Mouse (Mus musculus) kidney, embryonic 15.5 days (tissue): ENCODE results near the gene Nfib. TPM values are rescaled to one million over a fixed set of nuclear protein-coding genes. Genes with fewer than 3 reads are reported as not detected.
A peak's percentile ranks its signal among the peaks of the same experiment; 100 is the strongest.

Experiments used
- ATAC-seq: fragments of 200-750 bp; cut with Nextera tagmentation; replicated peaks from 2 replicates; pipeline ENCODE4 v1.8.0; 2017; ENCODE audit warnings: moderate TSS enrichment; ENCODE audit not compliant: low FRiP score
- H3K27ac ChIP-seq: fragments of 300-500 bp; sonication (generic); 2 replicates; pipeline ENCODE4 v1.5.1; 2015; ENCODE audit warnings: mild to moderate bottlenecking, inconsistent platforms
- H3K27me3 ChIP-seq: fragments of 300-500 bp; sonication (generic); 2 replicates; pipeline ENCODE4 v1.6.1; 2015; ENCODE audit warnings: inconsistent platforms
- H3K36me3 ChIP-seq: fragments of 300-500 bp; sonication (generic); 2 replicates; pipeline ENCODE4 v1.6.1; 2015; ENCODE audit warnings: inconsistent platforms
- H3K4me1 ChIP-seq: fragments of 300-500 bp; sonication (generic); 2 replicates; pipeline ENCODE4 v1.6.1; 2015; ENCODE audit warnings: inconsistent platforms
- H3K4me2 ChIP-seq: fragments of 300-500 bp; sonication (generic); 2 replicates; pipeline ENCODE4 v1.6.1; 2015; ENCODE audit warnings: moderate library complexity, mild to moderate bottlenecking, inconsistent platforms
- H3K4me3 ChIP-seq: fragments of 300-500 bp; sonication (generic); replicated peaks from 2 replicates; pipeline ENCODE4 v1.5.1; 2015; ENCODE audit warnings: mild to moderate bottlenecking, inconsistent platforms
- H3K9ac ChIP-seq: fragments of 300-500 bp; sonication (generic); 2 replicates; pipeline ENCODE4 v1.6.1; 2015; ENCODE audit warnings: mild to moderate bottlenecking, inconsistent platforms
- H3K9me3 ChIP-seq: fragments of 300-500 bp; sonication (generic); replicated peaks from 2 replicates; pipeline ENCODE4 v1.6.1; 2016; ENCODE audit warnings: inconsistent platforms
- WGBS: fragments of 180-500 bp; shearing (Covaris S2); methylation state at CpG from one replicate; pipeline ENCODE4 v1.1.7; 2015; ENCODE audit warnings: mixed read lengths; 5-methylcytosine and 5-hydroxymethylcytosine counted together
- polyA plus RNA-seq: library from polyadenylated mRNA; unstranded; fragments of >200 nt; fragmentation: Nextera tagmentation; extraction: Ambion mirVana; gene quantifications from 2 replicates; pipeline ENCODE4 v1.2.1, GENCODE M21; 2015

Nfib gene
- polyA plus RNA-seq, 1 experiment from 2014 or later = 33.8 TPM

DNA sequence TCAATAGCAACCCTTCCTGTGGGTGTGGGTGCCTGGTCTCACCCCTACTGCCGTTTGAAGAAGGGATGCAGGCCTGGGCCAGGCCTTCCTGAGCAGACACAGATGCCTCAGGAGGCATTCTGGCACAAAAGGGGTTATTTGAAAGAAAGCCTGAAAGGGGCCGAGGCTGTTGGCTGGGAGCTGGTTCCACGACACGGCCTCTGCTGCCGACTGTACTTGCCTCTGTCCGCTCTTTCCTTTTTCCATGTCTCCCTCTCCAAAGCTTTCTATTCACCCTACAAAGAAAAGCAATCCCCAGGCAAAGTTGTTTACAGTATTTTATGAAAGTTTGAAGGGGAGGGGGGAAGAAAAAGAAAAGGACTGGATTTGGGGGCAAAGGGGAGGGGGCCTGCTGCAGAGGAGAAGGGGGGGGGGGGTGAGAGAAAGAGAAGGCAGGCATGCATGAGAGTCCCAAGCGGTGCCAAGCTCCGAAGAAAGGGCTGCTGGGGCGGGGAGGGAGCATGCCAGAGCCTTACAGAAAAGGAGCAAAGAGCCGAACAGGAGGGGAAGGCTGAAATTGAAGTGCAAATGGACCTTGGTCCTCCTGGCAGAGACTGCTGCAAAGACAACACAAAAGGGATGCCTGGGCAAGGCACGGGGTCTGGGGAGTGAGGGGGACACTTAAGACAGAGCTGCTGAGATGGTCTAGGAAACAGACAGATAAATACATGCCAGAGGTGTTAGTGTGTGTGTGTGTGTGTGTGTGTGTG is 172.9 kb downstream of the Nfib start:
- no peak for ATAC-seq
- Histone ChIP-seq H3K9ac (no peak overlapping the region), H3K9me3 (no peaks in the 10 kb centered on the region), H3K27ac (peak overlapping the region; percentile 78), H3K36me3 (no peaks in the 10 kb centered on the region), H3K4me3 (no peak overlapping the region), H3K27me3 (peaks cover 41% of the 10 kb centered on the region), H3K4me1 (peaks cover 42% of the 10 kb centered on the region), H3K4me2 (0 out of 2 replicates have a peak overlapping the region, but pooled peaks have one; percentile 12)
- WGBS = 17% methylated on average over 11 of the region's 11 CpGs

DNA sequence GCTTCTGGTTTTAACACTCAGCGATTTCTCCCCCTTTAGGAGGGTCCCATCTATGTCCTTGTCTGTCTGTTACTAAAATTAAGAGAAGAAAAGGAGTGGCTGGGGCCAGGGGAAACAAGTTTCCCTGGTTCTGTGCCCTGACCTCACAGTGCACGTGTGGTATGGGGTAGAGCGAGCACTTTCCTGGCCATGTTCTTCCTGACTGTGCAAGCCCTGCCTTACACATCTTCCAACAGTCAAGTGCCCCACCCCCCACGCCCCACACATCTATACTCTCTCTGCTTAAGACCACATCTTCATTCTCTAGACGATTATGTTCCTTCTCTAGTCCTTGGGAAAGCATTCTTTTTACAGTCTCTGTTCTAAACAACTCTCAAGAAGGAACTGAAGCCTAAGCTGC is 173.6 kb downstream of the Nfib start:
- peak overlapping the region; percentile 78 for H3K27ac ChIP-seq
- no peak overlapping the region for H3K9ac ChIP-seq
- 56% methylated on average over 5 of the region's 5 CpGs for WGBS
- no peak overlapping the region for H3K4me2 ChIP-seq
- no peaks in the 10 kb centered on the region for H3K9me3 ChIP-seq
- no peak for ATAC-seq
- peaks cover 36% of the 10 kb centered on the region for H3K4me1 ChIP-seq
- H3K4me3 ChIP-seq = no peak overlapping the region
- peaks cover 36% of the 10 kb centered on the region for H3K27me3 ChIP-seq
- H3K36me3 ChIP-seq = no peaks in the 10 kb centered on the region

DNA sequence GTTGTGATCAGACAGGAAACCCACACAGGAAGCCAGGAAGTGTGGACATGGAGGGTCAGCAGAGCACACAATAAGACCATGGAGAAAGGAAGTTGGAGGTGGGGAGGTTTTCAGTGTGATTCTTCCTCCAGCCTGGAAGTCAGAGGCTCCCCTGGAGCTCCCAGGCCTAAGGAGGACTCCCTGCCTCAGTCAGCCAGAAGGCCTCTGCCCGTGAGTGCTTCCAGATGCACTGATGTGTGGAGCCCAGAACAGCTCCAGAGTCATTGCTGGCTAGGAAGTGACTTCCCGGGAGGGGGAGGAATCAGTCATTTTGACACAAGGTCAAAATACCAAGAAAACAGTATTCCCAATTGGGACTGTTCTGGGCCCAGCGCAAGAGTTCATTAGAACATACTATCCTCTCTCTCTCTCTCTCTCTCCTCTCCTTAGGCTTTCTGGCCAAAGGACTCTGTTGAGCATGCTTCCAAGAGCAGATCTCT is 174.6 kb downstream of the Nfib start:
- ATAC-seq = peak; percentile 79
- H3K9me3 ChIP-seq = no peaks in the 10 kb centered on the region

DNA sequence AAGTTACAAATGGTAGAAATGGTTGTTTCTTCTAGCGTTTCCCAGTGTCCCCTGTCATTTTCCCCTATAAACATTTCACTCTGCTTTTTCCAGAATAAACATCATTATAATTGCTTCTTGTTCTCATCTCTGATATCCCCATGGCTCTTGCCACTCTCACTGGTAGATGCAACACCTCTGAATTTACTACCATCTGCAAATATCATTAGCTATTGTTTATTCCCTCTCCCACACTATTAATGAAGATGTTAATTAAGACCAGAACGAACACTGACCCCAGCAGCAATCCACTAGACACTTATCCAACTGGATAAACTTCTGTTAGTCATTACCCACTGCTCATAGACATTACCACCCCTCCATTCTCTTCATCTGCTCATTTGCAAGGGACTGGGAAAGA is 176.6 kb downstream of the Nfib start:
- no peak overlapping the region for H3K4me2 ChIP-seq
- no peak overlapping the region for H3K9ac ChIP-seq
- ATAC-seq = no peak
- peaks cover 6% of the 10 kb centered on the region for H3K27me3 ChIP-seq
- H3K36me3 ChIP-seq = no peaks in the 10 kb centered on the region
- H3K27ac ChIP-seq = no peak overlapping the region
- H3K9me3 ChIP-seq = no peaks in the 10 kb centered on the region
- peaks cover 29% of the 10 kb centered on the region for H3K4me1 ChIP-seq
- H3K4me3 ChIP-seq = no peak overlapping the region
- WGBS = 64% methylated on average over 2 of the region's 2 CpGs

More for the DNA sequence above, 174.6 kb downstream of the Nfib start:
- peaks cover 29% of the 10 kb centered on the region for H3K4me1 ChIP-seq
- no peak overlapping the region for H3K4me3 ChIP-seq
- peak overlapping the region; percentile 78 for H3K27ac ChIP-seq
- H3K9ac ChIP-seq = no peak overlapping the region
- no peaks in the 10 kb centered on the region for H3K36me3 ChIP-seq
- H3K4me2 ChIP-seq = no peak overlapping the region
- 31% methylated on average over 3 of the region's 3 CpGs for WGBS
- H3K27me3 ChIP-seq = peaks cover 25% of the 10 kb centered on the region

DNA sequence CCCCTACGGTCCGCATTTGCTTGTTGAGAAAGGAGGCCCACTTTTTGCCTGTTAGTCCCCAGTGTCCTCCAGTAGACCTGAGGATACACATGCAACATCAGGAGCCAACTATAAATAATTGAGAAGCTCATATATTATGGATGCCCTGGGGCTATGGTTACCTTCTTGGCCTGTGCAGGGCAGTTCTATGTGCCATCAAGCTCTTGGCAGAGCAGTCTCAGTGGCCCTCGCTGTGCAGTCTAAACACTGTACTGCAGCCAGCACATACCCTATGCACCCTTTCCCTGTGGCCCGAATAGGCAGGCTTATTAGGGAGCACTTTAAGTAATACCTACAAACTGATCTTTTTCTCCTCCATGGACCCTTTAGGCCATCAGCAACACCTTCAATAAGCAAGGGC is 185.6 kb downstream of the Nfib start:
- peaks cover 12% of the 10 kb centered on the region for H3K27me3 ChIP-seq
- H3K4me3 ChIP-seq = no peak overlapping the region
- no peak overlapping the region for H3K9ac ChIP-seq
- no peak for ATAC-seq
- 93% methylated on average over 4 of the region's 4 CpGs for WGBS
- no peaks in the 10 kb centered on the region for H3K36me3 ChIP-seq
- no peaks in the 10 kb centered on the region for H3K4me1 ChIP-seq
- no peak overlapping the region for H3K4me2 ChIP-seq
- H3K27ac ChIP-seq = no peak overlapping the region
- no peaks in the 10 kb centered on the region for H3K9me3 ChIP-seq

DNA sequence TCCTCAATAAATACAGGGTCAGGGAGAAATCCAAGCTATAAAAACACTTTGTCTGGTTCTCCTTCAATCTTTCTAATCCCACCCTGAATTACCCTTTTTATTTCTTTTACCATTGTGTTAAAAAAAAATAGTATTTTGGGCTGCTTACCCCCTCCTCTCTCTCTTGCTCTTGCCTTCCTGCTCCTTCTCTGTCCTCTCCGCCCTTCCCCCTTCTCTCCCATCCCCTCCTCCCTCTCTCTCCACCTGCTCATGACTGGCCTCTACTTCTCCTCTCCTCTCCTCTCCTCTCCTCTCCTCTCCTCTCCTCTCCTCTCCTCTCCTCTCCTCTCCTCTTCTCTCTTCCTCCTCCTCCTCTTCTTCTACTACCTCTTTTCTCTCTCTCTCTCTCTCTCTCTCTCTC is 187.4 kb downstream of the Nfib start:
- no peak overlapping the region for H3K4me2 ChIP-seq
- no peaks in the 10 kb centered on the region for H3K9me3 ChIP-seq
- 77% methylated on average over 1 of the region's 1 CpGs for WGBS
- H3K9ac ChIP-seq = no peak overlapping the region
- no peaks in the 10 kb centered on the region for H3K36me3 ChIP-seq
- no peak overlapping the region for H3K27ac ChIP-seq
- peaks cover 3% of the 10 kb centered on the region; the same call in 1 of the 2 replicates for H3K4me1 ChIP-seq
- peaks cover 20% of the 10 kb centered on the region for H3K27me3 ChIP-seq
- ATAC-seq = no peak
- H3K4me3 ChIP-seq = no peak overlapping the region

DNA sequence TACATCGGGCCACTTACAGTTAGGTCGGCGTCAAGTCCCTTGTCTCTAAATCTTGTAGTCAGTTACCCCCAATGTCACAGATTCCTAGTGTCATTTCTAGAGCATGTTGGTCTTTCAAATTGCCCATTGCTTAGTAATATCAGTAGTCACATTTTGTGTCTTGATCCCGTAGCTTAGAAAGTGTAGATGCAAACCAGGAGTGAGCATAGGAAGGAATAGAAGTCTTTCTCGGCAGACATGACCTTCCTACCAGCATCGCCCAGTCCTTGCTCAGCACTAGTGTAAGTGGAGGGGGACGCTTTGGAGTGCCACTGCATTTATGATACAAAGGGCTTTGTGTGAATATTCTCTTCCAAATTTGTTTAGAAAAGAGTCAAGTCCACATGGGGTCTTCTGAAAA is 188.2 kb downstream of the Nfib start:
- WGBS = 59% methylated on average over 7 of the region's 7 CpGs
- no peak for ATAC-seq
- H3K4me2 ChIP-seq = no peak overlapping the region

DNA sequence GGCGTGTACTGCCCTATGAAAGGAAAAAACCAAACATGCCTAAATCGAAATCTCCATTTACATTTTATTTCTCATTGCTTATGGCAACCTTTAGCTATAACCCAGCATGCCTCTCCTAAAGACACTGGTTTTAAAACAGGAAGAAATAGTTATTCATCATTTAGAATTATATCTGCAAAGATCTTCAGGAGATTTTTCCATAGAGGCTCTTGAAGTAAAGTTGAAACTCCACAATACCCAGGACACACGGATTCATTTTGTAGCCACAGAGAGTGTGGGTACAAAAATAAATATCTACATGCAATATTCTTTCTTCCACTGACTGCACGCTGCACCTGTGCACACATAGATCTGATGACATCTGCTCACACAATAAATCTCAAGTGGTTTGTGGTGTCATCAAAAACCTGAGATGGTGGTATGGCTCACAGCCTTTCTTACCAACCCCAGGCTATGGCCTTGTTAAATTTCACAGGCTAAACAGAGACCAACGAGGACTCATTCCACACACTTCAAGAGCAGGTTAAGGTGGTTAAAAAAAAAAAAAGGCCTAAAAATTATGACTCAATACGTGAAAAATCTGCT is 189.2 kb downstream of the Nfib start:
- Histone ChIP-seq H3K4me3 (no peak overlapping the region), H3K27ac (no peak overlapping the region), H3K9me3 (no peaks in the 10 kb centered on the region), H3K4me1 (peaks cover 17% of the 10 kb centered on the region), H3K4me2 (no peak overlapping the region), H3K9ac (no peak overlapping the region), H3K27me3 (peaks cover 20% of the 10 kb centered on the region), H3K36me3 (no peaks in the 10 kb centered on the region)
- WGBS = 72% methylated on average over 6 of the region's 6 CpGs
- no peak for ATAC-seq

More for the DNA sequence above, 188.2 kb downstream of the Nfib start:
- H3K4me1 ChIP-seq = peaks cover 8% of the 10 kb centered on the region
- no peak overlapping the region for H3K9ac ChIP-seq
- H3K9me3 ChIP-seq = no peaks in the 10 kb centered on the region
- H3K4me3 ChIP-seq = no peak overlapping the region
- H3K27me3 ChIP-seq = peaks cover 20% of the 10 kb centered on the region
- H3K27ac ChIP-seq = no peak overlapping the region
- no peaks in the 10 kb centered on the region for H3K36me3 ChIP-seq

DNA sequence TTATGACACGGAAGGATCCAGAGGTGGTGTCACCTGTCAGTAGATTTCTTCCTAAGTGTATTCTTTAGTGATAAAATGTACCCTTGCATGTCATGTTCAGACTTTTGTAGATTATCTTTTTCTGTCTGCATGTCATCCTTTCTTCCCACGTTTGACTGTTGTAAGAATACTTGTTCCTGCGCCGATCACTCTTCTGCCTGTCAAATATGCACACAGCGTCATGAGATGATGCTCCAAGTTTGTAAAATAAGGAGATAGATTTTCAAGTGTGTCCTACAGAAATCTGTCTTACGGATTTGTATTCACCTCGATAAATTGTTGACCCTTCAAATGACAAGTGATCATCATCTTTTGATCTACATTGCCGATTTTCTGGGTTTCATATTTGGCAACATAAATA is 190.6 kb downstream of the Nfib start:
- WGBS = 87% methylated on average over 8 of the region's 8 CpGs
- H3K9ac ChIP-seq = no peak overlapping the region
- peaks cover 23% of the 10 kb centered on the region for H3K27me3 ChIP-seq
- no peak overlapping the region for H3K4me2 ChIP-seq
- no peaks in the 10 kb centered on the region for H3K9me3 ChIP-seq
- no peak overlapping the region for H3K27ac ChIP-seq
- H3K4me3 ChIP-seq = no peak overlapping the region
- peaks cover 29% of the 10 kb centered on the region for H3K4me1 ChIP-seq
- no peaks in the 10 kb centered on the region for H3K36me3 ChIP-seq
- ATAC-seq = no peak

DNA sequence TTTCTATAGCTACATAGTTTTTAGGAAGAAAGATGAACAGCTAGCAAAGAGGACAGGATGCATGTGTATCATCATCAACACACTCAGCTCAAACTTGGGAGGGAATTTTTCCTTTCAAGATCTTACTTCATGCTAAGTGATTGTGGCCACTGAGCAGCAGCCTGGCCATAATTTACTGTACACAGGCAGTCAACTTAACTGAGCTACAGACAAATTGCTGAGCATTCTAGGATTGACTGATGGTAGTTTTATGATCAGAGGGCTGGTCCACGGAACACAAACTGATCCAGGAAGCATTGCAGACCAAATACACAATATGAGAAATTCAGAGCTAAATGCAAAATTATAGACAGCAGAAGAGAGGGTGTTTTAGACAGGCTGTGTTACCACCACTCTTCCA is 191.2 kb downstream of the Nfib start:
- H3K27ac ChIP-seq = no peak overlapping the region
- no peak overlapping the region; the same call in 1 of the 2 replicates for H3K4me2 ChIP-seq
- no peaks in the 10 kb centered on the region for H3K9me3 ChIP-seq
- H3K36me3 ChIP-seq = no peaks in the 10 kb centered on the region
- H3K9ac ChIP-seq = no peak overlapping the region
- no peak overlapping the region for H3K4me3 ChIP-seq
- no peak for ATAC-seq
- H3K4me1 ChIP-seq = peaks cover 34% of the 10 kb centered on the region
- 31% methylated on average over 1 of the region's 1 CpGs for WGBS
- H3K27me3 ChIP-seq = peaks cover 28% of the 10 kb centered on the region

DNA sequence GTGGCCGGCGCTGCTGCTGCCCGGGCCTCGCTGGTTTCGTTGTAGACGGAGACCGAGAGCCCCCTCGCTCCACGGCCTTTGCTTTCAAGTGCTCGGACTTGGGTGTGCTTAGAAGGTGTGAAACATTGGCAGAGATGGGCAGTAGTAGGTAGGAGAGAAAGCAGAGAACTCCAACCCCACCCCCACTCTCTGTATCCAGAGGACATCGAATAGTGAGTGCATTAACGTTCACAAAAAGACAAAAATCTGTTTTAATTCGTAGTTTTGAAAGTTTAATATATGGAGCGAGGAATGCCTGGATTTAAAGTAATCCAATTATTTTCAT is 192.2 kb downstream of the Nfib start:
- H3K4me2 ChIP-seq = peak overlapping the region; percentile 78
- 3% methylated on average over 14 of the region's 14 CpGs for WGBS
- no peak for ATAC-seq

DNA sequence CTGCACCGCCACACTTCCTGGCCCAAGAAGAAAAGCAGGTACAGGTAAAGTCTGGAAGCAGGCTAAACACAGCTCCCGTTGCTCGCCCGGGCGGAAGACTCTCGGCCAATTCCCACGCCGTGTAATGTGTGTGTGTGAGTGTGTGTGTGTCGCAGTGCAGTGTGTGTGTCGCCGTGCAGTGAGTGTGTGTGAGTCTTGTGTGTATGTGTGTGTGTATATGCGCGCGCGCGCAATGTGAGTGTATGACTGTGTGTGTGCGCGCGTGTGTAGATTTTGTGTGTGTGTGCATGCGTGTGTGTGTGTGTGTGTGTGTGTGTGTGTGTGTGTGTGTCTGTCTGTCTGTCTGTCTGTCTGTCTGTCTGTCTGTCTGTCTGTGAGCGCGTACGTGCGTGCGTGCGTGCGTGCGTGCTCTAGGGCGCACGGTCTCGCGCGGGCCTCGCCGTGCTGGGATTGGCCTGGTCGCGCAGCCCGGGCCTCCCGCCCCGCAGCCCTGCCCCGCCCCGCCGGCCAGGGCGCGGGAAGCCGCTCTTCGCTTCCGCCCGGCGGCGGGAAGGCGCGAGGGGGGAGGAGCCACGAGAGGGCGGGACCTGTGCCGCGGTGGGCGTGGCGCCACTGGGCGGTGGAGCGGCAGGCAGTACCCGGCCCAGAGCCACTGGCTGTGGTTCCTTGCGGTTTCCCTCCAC is 192.7 kb downstream of the Nfib start:
- no peaks in the 10 kb centered on the region for H3K9me3 ChIP-seq
- H3K36me3 ChIP-seq = no peaks in the 10 kb centered on the region
- peaks cover 49% of the 10 kb centered on the region for H3K4me1 ChIP-seq
- peaks cover 29% of the 10 kb centered on the region for H3K27me3 ChIP-seq
- WGBS = 1% methylated on average over 47 of the region's 63 CpGs
- peak overlapping the region; percentile 47 for H3K4me3 ChIP-seq
- H3K9ac ChIP-seq = peak overlapping the region; percentile 54
- H3K27ac ChIP-seq = peak overlapping the region; percentile 90
- H3K4me2 ChIP-seq = peak overlapping the region; percentile 78
- peak; percentile 97 for ATAC-seq

More for the DNA sequence above, 192.2 kb downstream of the Nfib start:
- Histone ChIP-seq H3K9me3 (no peaks in the 10 kb centered on the region), H3K36me3 (no peaks in the 10 kb centered on the region), H3K4me3 (peak overlapping the region; percentile 47), H3K27ac (peak overlapping the region; percentile 90), H3K9ac (peak overlapping the region; percentile 54), H3K27me3 (peaks cover 25% of the 10 kb centered on the region), H3K4me1 (peaks cover 44% of the 10 kb centered on the region)
